Mouse (Mus musculus) heart, adult 2 months (tissue): ENCODE measurements around the gene Khdc4.
A peak's percentile ranks its signal among the peaks of the same experiment; 100 is the strongest.

Experiments used
- CTCF ChIP-seq: fragments of 200-600 bp; IDR thresholded peaks from 2 replicates; pipeline ENCODE4 v1.8.1; 2022; ENCODE audit warnings: antibody characterized with exemption, mild to moderate bottlenecking, moderate library complexity
- POLR2A ChIP-seq: fragments of 200-500 bp; IDR thresholded peaks from 2 replicates; pipeline ENCODE4 v1.6.1; 2011; ENCODE audit warnings: mild to moderate bottlenecking, low read depth, low read length, control low read depth; ENCODE audit not compliant: insufficient read depth

DNA sequence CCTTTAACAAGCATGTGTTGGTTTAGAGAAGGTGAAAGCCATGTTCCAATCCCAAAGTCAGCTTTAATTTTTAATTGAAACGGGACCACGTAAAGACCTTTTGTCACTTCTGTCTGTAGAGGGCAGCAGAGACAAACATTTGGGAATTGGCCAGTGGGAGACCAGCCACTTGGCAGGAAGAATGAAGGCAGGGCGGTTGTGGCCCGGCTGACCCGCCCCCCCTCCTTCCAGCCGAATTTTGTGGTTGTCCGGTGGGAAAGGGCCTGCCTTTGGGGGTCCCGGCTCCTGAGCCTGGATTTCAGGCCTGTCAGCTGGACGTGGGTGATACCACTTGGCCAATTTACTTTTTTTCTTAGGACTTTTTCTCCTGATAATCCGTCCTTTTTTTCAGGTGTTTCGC, 8.2 kb upstream of the Khdc4 start:
- TF ChIP-seq CTCF (peak; percentile 87), POLR2A (no peak)
